Mouse (Mus musculus): ENCODE measurements around the gene Zfp704. TPM values are rescaled to one million over a fixed set of nuclear protein-coding genes. Genes with fewer than 3 reads are reported as not detected.

The Zfp704 gene
- polyA plus RNA-seq, 1 experiment from 2014 or later = 7.9 TPM

DNA sequence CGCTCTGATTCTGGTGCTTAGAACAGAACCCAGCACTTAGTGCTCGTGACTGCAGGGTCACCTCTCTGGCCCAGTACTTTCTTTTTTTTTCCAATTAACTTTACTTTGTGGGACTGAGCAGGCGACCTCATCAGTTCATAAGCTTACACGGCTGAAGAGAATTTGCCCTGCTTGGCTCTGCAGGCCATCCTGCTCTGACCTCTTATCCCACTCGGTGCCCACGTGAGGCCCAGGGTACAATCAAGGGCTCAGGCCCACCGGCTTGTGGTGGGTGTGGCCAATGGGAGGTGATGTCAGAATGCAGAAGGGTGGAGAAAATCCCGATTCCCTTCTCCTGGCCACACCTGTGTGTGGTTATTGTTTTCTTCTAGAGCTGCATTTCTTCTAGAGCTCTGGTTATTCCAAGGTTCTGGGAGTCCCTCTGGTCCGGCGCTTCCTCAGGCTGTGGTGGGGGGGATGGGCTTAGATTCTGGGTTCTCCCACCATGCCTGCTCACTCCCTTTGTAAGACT lies 153.4 kb downstream of the Zfp704 start:
- H3K9me3 ChIP-seq (replicated peaks; ENCODE audit: low read length) = no peaks in the 10 kb centered on the region
- ATAC-seq (replicated peaks; ENCODE audit: low FRiP score, low read depth) = no peak; the same call in 1 of the 2 replicates
- H3K4me3 ChIP-seq (replicated peaks; ENCODE audit: low read depth, low read length) = no peak overlapping the region
- H3K36me3 ChIP-seq (ENCODE audit: insufficient read depth, low read length) = no peaks in the 10 kb centered on the region
- H3K27ac ChIP-seq = no peak overlapping the region
- H3K4me2 ChIP-seq (ENCODE audit: low read length) = no peak overlapping the region
- no peak for DNase-seq (ENCODE audit: low spot score)
- 66% methylated on average over 10 of the region's 10 CpGs for WGBS
- no peaks in the 10 kb centered on the region for H3K27me3 ChIP-seq (ENCODE audit: insufficient read depth, low read length)
- H3K9ac ChIP-seq (ENCODE audit: low read depth, low read length) = no peak overlapping the region
- H3K4me1 ChIP-seq (replicated peaks; ENCODE audit: insufficient read depth, low read length) = no peaks in the 10 kb centered on the region
- TF ChIP-seq CTCF (IDR thresholded peaks at IDR 0.05; ENCODE audit: low read depth) = no peak

- no peak for ATAC-seq (replicated peaks; ENCODE audit: low FRiP score, low read depth)
- Histone ChIP-seq H3K27ac (no peak overlapping the region), H3K27me3 (ENCODE audit: insufficient read depth, low read length) (no peaks in the 10 kb centered on the region), H3K9ac (ENCODE audit: low read depth, low read length) (no peak overlapping the region), H3K4me2 (ENCODE audit: low read length) (no peak overlapping the region), H3K9me3 (replicated peaks; ENCODE audit: low read length) (no peaks in the 10 kb centered on the region), H3K36me3 (ENCODE audit: insufficient read depth, low read length) (no peaks in the 10 kb centered on the region), H3K4me1 (replicated peaks; ENCODE audit: insufficient read depth, low read length) (no peaks in the 10 kb centered on the region), H3K4me3 (replicated peaks; ENCODE audit: low read depth, low read length) (no peak overlapping the region)
- 95% methylated on average over 5 of the region's 5 CpGs for WGBS
- DNase-seq (ENCODE audit: low spot score) = no peak
- TF ChIP-seq CTCF (IDR thresholded peaks at IDR 0.05; ENCODE audit: low read depth) = no peak
Measured at GRCm38 (mm10) chr3:9455351-9455750, 154.5 kb downstream of the Zfp704 start.

GRCm38 (mm10) chr3:9454556-9455330 lies 155.1 kb downstream of the Zfp704 start:
- H3K9me3 ChIP-seq (replicated peaks; ENCODE audit: low read length) = no peaks in the 10 kb centered on the region
- ATAC-seq (replicated peaks; ENCODE audit: low FRiP score, low read depth) (0 out of 2 replicates have a peak, but pooled peaks have one; percentile 3), DNase-seq (ENCODE audit: low spot score) (no peak)
- no peaks in the 10 kb centered on the region for H3K4me1 ChIP-seq (replicated peaks; ENCODE audit: insufficient read depth, low read length)
- no peaks in the 10 kb centered on the region for H3K36me3 ChIP-seq (ENCODE audit: insufficient read depth, low read length)
- H3K27me3 ChIP-seq (ENCODE audit: insufficient read depth, low read length) = no peaks in the 10 kb centered on the region
- no peak overlapping the region for H3K27ac ChIP-seq
- no peak overlapping the region for H3K4me3 ChIP-seq (replicated peaks; ENCODE audit: low read depth, low read length)
- no peak overlapping the region for H3K9ac ChIP-seq (ENCODE audit: low read depth, low read length)
- H3K4me2 ChIP-seq (ENCODE audit: low read length) = no peak overlapping the region
- WGBS = 91% methylated on average over 8 of the region's 8 CpGs
- no peak for TF ChIP-seq CTCF (IDR thresholded peaks at IDR 0.05; ENCODE audit: low read depth)

DNA sequence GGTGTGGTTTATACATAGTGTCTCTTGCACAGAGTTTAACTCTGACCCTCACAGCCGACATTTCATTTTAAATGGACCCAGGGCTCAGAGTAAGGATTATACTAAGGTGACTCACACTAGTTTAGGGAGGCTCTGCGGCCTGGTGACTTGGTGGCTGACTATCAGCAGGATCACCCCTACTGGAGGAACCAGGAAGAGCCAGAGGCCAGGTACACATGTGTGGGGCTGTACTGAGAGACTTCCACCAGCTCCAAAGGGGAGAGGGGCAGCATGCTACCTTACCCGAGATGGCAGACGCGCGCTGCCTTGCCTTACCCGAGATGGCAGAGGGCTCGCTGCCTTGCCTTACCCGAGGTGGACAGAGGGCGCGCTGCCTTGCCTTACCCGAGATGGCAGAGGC lies 159.4 kb downstream of the Zfp704 start:
- Histone ChIP-seq H3K9me3 (replicated peaks; ENCODE audit: low read length) (no peaks in the 10 kb centered on the region), H3K9ac (ENCODE audit: low read depth, low read length) (no peak overlapping the region), H3K36me3 (ENCODE audit: insufficient read depth, low read length) (peaks cover 10% of the 10 kb centered on the region), H3K4me2 (ENCODE audit: low read length) (no peak overlapping the region), H3K4me1 (replicated peaks; ENCODE audit: insufficient read depth, low read length) (no peaks in the 10 kb centered on the region), H3K27ac (no peak overlapping the region), H3K4me3 (replicated peaks; ENCODE audit: low read depth, low read length) (no peak overlapping the region), H3K27me3 (ENCODE audit: insufficient read depth, low read length) (no peaks in the 10 kb centered on the region)
- no peak for TF ChIP-seq CTCF (IDR thresholded peaks at IDR 0.05; ENCODE audit: low read depth)
- ATAC-seq (replicated peaks; ENCODE audit: low FRiP score, low read depth) (no peak), DNase-seq (ENCODE audit: low spot score) (no peak)
- WGBS = 95% methylated on average over 12 of the region's 12 CpGs

- Histone ChIP-seq H3K4me3 (replicated peaks; ENCODE audit: low read depth, low read length) (no peak overlapping the region), H3K9me3 (replicated peaks; ENCODE audit: low read length) (no peaks in the 10 kb centered on the region), H3K27ac (no peak overlapping the region), H3K36me3 (ENCODE audit: insufficient read depth, low read length) (peaks cover 10% of the 10 kb centered on the region), H3K9ac (ENCODE audit: low read depth, low read length) (no peak overlapping the region), H3K4me1 (replicated peaks; ENCODE audit: insufficient read depth, low read length) (no peaks in the 10 kb centered on the region), H3K27me3 (ENCODE audit: insufficient read depth, low read length) (no peaks in the 10 kb centered on the region), H3K4me2 (ENCODE audit: low read length) (no peak overlapping the region)
- ATAC-seq (replicated peaks; ENCODE audit: low FRiP score, low read depth) = no peak
- WGBS = 79% methylated on average over 7 of the region's 7 CpGs
- no peak for TF ChIP-seq CTCF (IDR thresholded peaks at IDR 0.05; ENCODE audit: low read depth)
- DNase-seq (ENCODE audit: low spot score) = no peak
Measured at GRCm38 (mm10) chr3:9449261-9450007, 160.5 kb downstream of the Zfp704 start.

GRCm38 (mm10) chr3:9448541-9448940 lies 161.3 kb downstream of the Zfp704 start:
- no peak for ATAC-seq (replicated peaks; ENCODE audit: low FRiP score, low read depth)
- peak; percentile 33; the same call in 1 of the 2 replicates for TF ChIP-seq CTCF (IDR thresholded peaks at IDR 0.05; ENCODE audit: low read depth)
- Histone ChIP-seq H3K4me2 (ENCODE audit: low read length) (no peak overlapping the region), H3K27me3 (ENCODE audit: insufficient read depth, low read length) (no peaks in the 10 kb centered on the region), H3K9ac (ENCODE audit: low read depth, low read length) (no peak overlapping the region), H3K27ac (no peak overlapping the region), H3K36me3 (ENCODE audit: insufficient read depth, low read length) (peaks cover 17% of the 10 kb centered on the region), H3K4me1 (replicated peaks; ENCODE audit: insufficient read depth, low read length) (no peaks in the 10 kb centered on the region), H3K4me3 (replicated peaks; ENCODE audit: low read depth, low read length) (no peak overlapping the region), H3K9me3 (replicated peaks; ENCODE audit: low read length) (no peaks in the 10 kb centered on the region)
- no peak for DNase-seq (ENCODE audit: low spot score)
- 95% methylated on average over 5 of the region's 5 CpGs for WGBS
